27 mouse cellular contexts compared by ENCODE assay signal in genomic region chr1:157169292-157169691, GRCm38 (mm10).
DNase-seq lines count a peak whose midpoint lies in the region; ATAC-seq lines count a peak whose summit lies in the region.
"Had no signal": no experiment of that assay in that cellular context is flagged by ENCODE, and none has a peak within 500 bp of the region (broad histone marks: within the 10 kb centered on the region; RNA-seq: fewer than 3 reads in every experiment).

No protein-coding gene starts in this region.

- no peak overlapping the region for H3K27ac ChIP-seq in hindbrain, embryonic 12.5 days
- H3K27ac ChIP-seq: embryonic facial prominence, embryonic 10.5 days; heart, embryonic 13.5 days; hindbrain, embryonic 13.5 days; limb, embryonic 13.5 days; liver, embryonic 12.5 days; midbrain, embryonic 15.5 days; neural tube, embryonic 12.5 days had no signal

- 0 out of 2 replicates have a peak, but pooled peaks cover 7% of the 10 kb centered on the region for H3K36me3 ChIP-seq in hindbrain, embryonic 12.5 days
- H3K36me3 ChIP-seq: embryonic facial prominence, embryonic 10.5 days; G1E; limb, embryonic 13.5 days; liver, embryonic 12.5 days; midbrain, embryonic 15.5 days had no signal

- H3K27me3 ChIP-seq in hindbrain, embryonic 12.5 days = no peaks in the 10 kb centered on the region
- H3K27me3 ChIP-seq: heart, embryonic 13.5 days; hindbrain, embryonic 13.5 days; limb, embryonic 13.5 days; liver, embryonic 12.5 days; midbrain, embryonic 15.5 days; neural tube, embryonic 12.5 days; Patski had no signal

- ATAC-seq in hindbrain, embryonic 12.5 days (ENCODE audit: low FRiP score) = no peak
- ATAC-seq: forebrain, embryonic 16.5 days; inflammation-experienced regulatory T-cells, adult 6 months; liver, embryonic 12.5 days; midbrain, embryonic 15.5 days; Patski had no signal

- H3K9me3 ChIP-seq in hindbrain, embryonic 12.5 days (replicated peaks) = no peaks in the 10 kb centered on the region
- H3K9me3 ChIP-seq: embryonic facial prominence, embryonic 10.5 days; G1E; heart, embryonic 13.5 days; hindbrain, embryonic 13.5 days; limb, embryonic 13.5 days; liver, embryonic 12.5 days; midbrain, embryonic 15.5 days; neural tube, embryonic 12.5 days had no signal

- no peak overlapping the region for H3K9ac ChIP-seq in hindbrain, embryonic 12.5 days
- H3K9ac ChIP-seq: heart, embryonic 13.5 days; hindbrain, embryonic 13.5 days; limb, embryonic 13.5 days; liver, embryonic 12.5 days; midbrain, embryonic 15.5 days; neural tube, embryonic 12.5 days had no signal

- intact Hi-C loops in left cerebral cortex, postnatal 14 days (cut with DNase I) = no loop called here

- DNase-seq in frontal cortex, adult 2 months (ENCODE audit: extremely low spot score in 1 of 2, low spot score in 1 of 2) = peak; percentile 57 to 71
- no peak for DNase-seq in frontal cortex, postnatal 14 days (ENCODE audit: low spot score in 2 of 2)
- peak; percentile 67 for DNase-seq in right cerebral cortex, adult 18-20 months
- DNase-seq in right cerebral cortex, postnatal 14 days = no peak
- DNase-seq in left cerebral cortex, postnatal 14 days (ENCODE audit: low spot score in 2 of 2) = peak; percentile 37 to 65
- peak; percentile 91 for DNase-seq in telencephalon, adult 2 months (ENCODE audit: low read depth, low spot score)
- DNase-seq in urinary bladder, postnatal 14 days (ENCODE audit: low spot score) = no peak
- DNase-seq: adrenal gland, postnatal 36 days; cerebellum, adult 11 months; cerebellum, adult 9-11 months; gastrocnemius, postnatal 25 days; kidney, adult 18-20 months; kidney, postnatal 4 days; lung, adult 18-20 months; spleen, adult 18-20 months had no signal

- WGBS in hindbrain, embryonic 12.5 days = 91% methylated on average over 8 of the region's 8 CpGs

- no peaks in the 10 kb centered on the region for H3K4me1 ChIP-seq in hindbrain, embryonic 12.5 days
- H3K4me1 ChIP-seq: embryonic facial prominence, embryonic 10.5 days; heart, embryonic 13.5 days; hindbrain, embryonic 13.5 days; limb, embryonic 13.5 days; liver, embryonic 12.5 days; midbrain, embryonic 15.5 days; neural tube, embryonic 12.5 days had no signal

- no peak overlapping the region for H3K4me3 ChIP-seq in hindbrain, embryonic 12.5 days
- H3K4me3 ChIP-seq: embryonic facial prominence, embryonic 10.5 days; heart, embryonic 13.5 days; hindbrain, embryonic 13.5 days; limb, embryonic 13.5 days; liver, embryonic 12.5 days; midbrain, embryonic 15.5 days; neural tube, embryonic 12.5 days had no signal

- no peak overlapping the region for H3K4me2 ChIP-seq in hindbrain, embryonic 12.5 days (replicated peaks)
- H3K4me2 ChIP-seq: heart, embryonic 13.5 days; hindbrain, embryonic 13.5 days; limb, embryonic 13.5 days; liver, embryonic 12.5 days; midbrain, embryonic 15.5 days; neural tube, embryonic 12.5 days had no signal

Comparison
In these comparisons a context has a peak if more than half of its experiments do, and no peak if none do; other contexts are left out.
1. DNase-seq: peak in frontal cortex, adult 2 months (2 of 2), right cerebral cortex, adult 18-20 months (single experiment), left cerebral cortex, postnatal 14 days (2 of 2) and telencephalon, adult 2 months (single experiment); none in frontal cortex, postnatal 14 days (0 of 2), right cerebral cortex, postnatal 14 days (single experiment) and urinary bladder, postnatal 14 days (single experiment).